Mouse (Mus musculus) lung, embryonic 16.5 days (tissue): ENCODE results near the gene Osbpl2. TPM values are rescaled to one million over a fixed set of nuclear protein-coding genes. Genes with fewer than 3 reads are reported as not detected.
"Not testable (repeated sequence)": the region's sequence is repeated elsewhere in the genome, so short reads cannot be mapped to it uniquely, and the experiment has no call there.

Experiments
- ATAC-seq: fragments of 200-750 bp; cut with Nextera tagmentation; 2 replicates; pipeline ENCODE4 v1.8.0; 2017; ENCODE audit warnings: low read depth, mild to moderate bottlenecking, moderate library complexity
- H3K27ac ChIP-seq: fragments of 300-500 bp; sonication (generic); 2 replicates; pipeline ENCODE4 v1.5.1; 2014; ENCODE audit warnings: mild to moderate bottlenecking, control low read depth, low read length
- H3K27me3 ChIP-seq: fragments of 300-500 bp; sonication (generic); 2 replicates; pipeline ENCODE4 v1.6.1; 2014; ENCODE audit warnings: low read depth, low read length, mixed read lengths; ENCODE audit not compliant: control insufficient read depth, insufficient read depth
- H3K36me3 ChIP-seq: fragments of 300-500 bp; sonication (generic); 2 replicates; pipeline ENCODE4 v1.6.1; 2014; ENCODE audit warnings: low read length; ENCODE audit not compliant: control insufficient read depth, insufficient read depth
- H3K4me1 ChIP-seq: fragments of 300-500 bp; sonication (generic); replicated peaks from 2 replicates; pipeline ENCODE4 v1.6.1; 2014; ENCODE audit warnings: low read length, mixed read lengths; ENCODE audit not compliant: control insufficient read depth, insufficient read depth
- H3K4me2 ChIP-seq: fragments of 300-500 bp; sonication (generic); 2 replicates; pipeline ENCODE4 v1.6.1; 2014; ENCODE audit warnings: low read depth, low read length, control low read depth
- H3K4me3 ChIP-seq: fragments of 300-500 bp; sonication (generic); 2 replicates; pipeline ENCODE4 v1.5.1; 2014; ENCODE audit warnings: mild to moderate bottlenecking, low read length, control low read depth
- H3K9ac ChIP-seq: fragments of 300-500 bp; sonication (generic); 2 replicates; pipeline ENCODE4 v1.6.1; 2014; ENCODE audit warnings: low read length, control low read depth
- H3K9me3 ChIP-seq: fragments of 300-500 bp; sonication (generic); 2 replicates; pipeline ENCODE4 v1.6.1; 2016; ENCODE audit warnings: low read length; ENCODE audit not compliant: control insufficient read depth
- WGBS: fragments of 180-500 bp; shearing (Covaris S2); extraction: QIAGEN DNeasy Blood & Tissue Kit; methylation state at CpG from one replicate; pipeline ENCODE4 v1.1.7; 2014; 5-methylcytosine and 5-hydroxymethylcytosine counted together
- polyA plus RNA-seq: library from polyadenylated mRNA; unstranded; fragments of >200 nt; fragmentation: Nextera tagmentation; extraction: Ambion mirVana; gene quantifications from 2 replicates; pipeline ENCODE4 v1.2.1, GENCODE M21; 2015

Gene Osbpl2
- polyA plus RNA-seq, 1 experiment from 2014 or later, result 29.9 TPM

DNA sequence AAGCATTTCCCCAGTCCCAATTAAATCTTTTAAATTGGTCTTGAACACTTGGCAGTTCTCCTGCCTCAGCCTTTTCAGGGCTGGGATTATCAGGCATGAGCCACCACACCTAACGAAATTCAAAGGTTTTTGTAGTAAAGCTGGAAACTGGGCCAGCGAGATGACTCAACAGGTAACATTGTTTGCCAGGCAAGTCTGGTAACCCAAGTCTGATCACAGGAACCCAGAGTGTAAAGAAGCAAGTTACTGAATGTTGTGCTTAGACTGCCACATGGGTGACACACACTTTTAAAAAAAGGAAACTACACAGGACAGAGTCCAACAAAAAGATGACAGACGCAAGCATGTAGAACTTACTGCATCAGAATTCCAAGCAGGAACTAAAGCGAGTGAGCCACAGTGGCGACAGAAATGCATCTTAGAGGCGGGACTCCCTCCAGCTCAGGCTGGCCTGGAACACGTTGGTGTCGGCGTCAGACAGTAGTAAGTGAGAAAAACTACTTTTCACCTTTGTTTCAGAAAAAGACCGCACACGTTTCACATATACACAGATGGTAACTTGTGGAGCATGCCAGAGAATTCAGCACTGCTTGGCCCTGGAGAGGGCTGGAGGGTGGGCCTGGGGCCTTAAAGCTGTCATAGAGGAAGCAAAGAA is 51.2 kb downstream of the Osbpl2 start:
- H3K4me2 ChIP-seq, result no peak overlapping the region; the same call in 1 of the 2 replicates

DNA sequence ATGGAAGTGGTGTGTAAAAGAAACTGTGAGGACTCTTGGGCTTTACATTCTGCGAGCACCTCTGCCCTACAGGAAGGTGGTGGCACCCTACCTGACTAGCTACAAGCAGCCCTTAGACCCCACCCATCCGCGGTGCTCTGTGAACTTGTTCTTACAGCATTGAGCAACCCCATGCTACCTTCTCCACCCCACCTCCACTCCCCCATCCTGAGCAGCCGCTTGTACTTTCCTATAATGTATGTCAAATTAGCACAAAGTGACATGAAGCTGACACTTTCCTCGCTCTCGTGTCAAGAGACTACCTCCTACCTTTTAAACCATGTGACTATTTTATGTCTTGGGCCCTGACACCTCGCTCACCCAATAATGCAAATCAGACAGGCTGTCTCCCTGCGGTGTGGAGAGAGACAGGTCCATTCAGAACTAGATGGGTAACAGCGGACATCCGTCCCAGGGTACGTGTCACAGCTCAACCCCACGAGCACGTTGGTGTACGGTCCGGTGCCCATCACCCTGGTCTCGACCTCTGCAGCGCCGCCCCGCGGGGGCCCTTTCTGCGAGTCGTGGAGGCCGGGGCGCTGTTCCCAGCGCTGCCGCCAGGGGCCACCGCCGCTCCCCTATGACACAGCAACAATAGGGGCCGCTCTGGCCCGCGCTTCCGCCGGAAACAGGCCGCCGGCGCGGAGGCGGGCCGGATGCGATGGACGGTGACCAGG is 51.9 kb downstream of the Osbpl2 start, which contains the start of gene Adrm1:
Gene Adrm1, plus strand, starts transcription at position 680 of the 716 bp plus-strand sequence.
- peaks cover 15% of the 10 kb centered on the region for H3K4me1 ChIP-seq
- 3% methylated on average over 41 of the region's 41 CpGs for WGBS
- H3K4me3 ChIP-seq, result peak within 1 kb of the TSS; percentile 94

More for the DNA sequence above, 51.2 kb downstream of the Osbpl2 start:
- Histone ChIP-seq H3K9me3 (no peaks in the 10 kb centered on the region), H3K4me1 (peaks cover 15% of the 10 kb centered on the region), H3K4me3 (no peak overlapping the region), H3K27ac (no peak overlapping the region), H3K27me3 (no peaks in the 10 kb centered on the region), H3K36me3 (peaks cover 8% of the 10 kb centered on the region), H3K9ac (peak overlapping the region; percentile 63)
- ATAC-seq, result no peak
- 82% methylated on average over 11 of the region's 11 CpGs for WGBS

GRCm38 (mm10) chr2:180171522-180172070 is 52.5 kb downstream of the Osbpl2 start:
- Histone ChIP-seq H3K36me3 (peaks cover 16% of the 10 kb centered on the region), H3K4me1 (peaks cover 15% of the 10 kb centered on the region), H3K27me3 (no peaks in the 10 kb centered on the region), H3K4me3 (peak overlapping the region; percentile 94), H3K9me3 (no peaks in the 10 kb centered on the region), H3K4me2 (peak overlapping the region; percentile 88), H3K9ac (peak overlapping the region; percentile 94), H3K27ac (peak overlapping the region; percentile 88)
- under 1% methylated on average over 42 of the region's 80 CpGs for WGBS
- peak; percentile 65 for ATAC-seq

More for the DNA sequence above, 51.9 kb downstream of the Osbpl2 start, which contains the start of gene Adrm1:
- peak within 1 kb of the TSS; percentile 88 for H3K4me2 ChIP-seq
- peak within 1 kb of the TSS; percentile 94 for H3K9ac ChIP-seq
- H3K36me3 ChIP-seq, result peaks cover 13% of the 10 kb centered on the region
- H3K27me3 ChIP-seq, result no peaks in the 10 kb centered on the region
- no peaks in the 10 kb centered on the region for H3K9me3 ChIP-seq
- peak; percentile 99 for ATAC-seq
- H3K27ac ChIP-seq, result peak within 1 kb of the TSS; percentile 88

DNA sequence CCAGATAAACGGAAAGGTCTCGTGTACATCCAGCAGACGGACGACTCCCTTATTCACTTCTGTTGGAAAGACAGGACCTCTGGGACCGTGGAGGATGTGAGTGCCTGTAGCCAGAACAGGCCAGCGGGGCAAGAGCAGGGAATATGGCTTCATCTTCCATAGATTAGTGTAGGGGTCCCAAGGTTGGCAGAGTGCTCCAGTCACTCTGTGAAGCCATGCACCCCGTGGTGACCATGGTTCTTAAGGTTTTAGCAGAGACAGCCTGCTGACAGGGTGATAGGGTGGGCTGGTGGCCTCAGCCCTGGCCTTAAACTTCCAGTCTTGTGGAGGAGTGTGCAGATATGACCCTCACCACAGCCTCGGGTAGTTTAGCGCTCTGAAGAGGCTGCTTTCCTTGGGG is 53.0 kb downstream of the Osbpl2 start:
- WGBS, result 3% methylated on average over 8 of the region's 9 CpGs
- ATAC-seq, result no peak
- peak overlapping the region; percentile 94 for H3K9ac ChIP-seq

DNA sequence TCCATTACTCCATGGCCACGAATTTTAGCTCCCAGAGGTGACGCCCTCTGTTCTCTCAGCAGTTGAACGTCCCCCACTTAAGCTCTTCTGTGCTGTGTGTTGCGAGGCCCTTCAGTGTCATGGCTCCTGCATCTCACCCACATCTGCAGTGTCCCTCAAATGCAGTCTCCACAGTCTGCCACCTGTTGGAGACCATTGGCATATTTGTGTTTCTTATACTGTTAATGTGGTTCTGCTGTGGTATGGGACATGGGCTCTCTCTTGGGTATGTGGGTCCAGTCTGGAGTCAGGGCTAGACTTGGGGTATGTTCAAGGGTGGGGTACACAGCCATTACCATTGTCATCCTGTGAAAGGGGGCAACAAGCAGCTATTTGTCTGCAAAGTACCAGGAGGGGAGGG is 54.1 kb downstream of the Osbpl2 start:
- H3K9ac ChIP-seq, result no peak overlapping the region
- H3K9me3 ChIP-seq, result no peaks in the 10 kb centered on the region
- ATAC-seq, result no peak
- peaks cover 31% of the 10 kb centered on the region for H3K36me3 ChIP-seq
- H3K27me3 ChIP-seq, result no peaks in the 10 kb centered on the region
- WGBS, result 65% methylated on average over 4 of the region's 4 CpGs
- peaks cover 15% of the 10 kb centered on the region for H3K4me1 ChIP-seq
- H3K4me2 ChIP-seq, result peak overlapping the region; percentile 88; the same call in 1 of the 2 replicates
- H3K27ac ChIP-seq, result no peak overlapping the region
- H3K4me3 ChIP-seq, result no peak overlapping the region

More for the DNA sequence above, 53.0 kb downstream of the Osbpl2 start:
- Histone ChIP-seq H3K4me3 (peak overlapping the region; percentile 94), H3K27ac (0 out of 2 replicates have a peak overlapping the region, but pooled peaks have one; percentile 88), H3K4me2 (peak overlapping the region; percentile 88), H3K4me1 (peaks cover 15% of the 10 kb centered on the region), H3K27me3 (no peaks in the 10 kb centered on the region), H3K36me3 (peaks cover 22% of the 10 kb centered on the region), H3K9me3 (no peaks in the 10 kb centered on the region)

DNA sequence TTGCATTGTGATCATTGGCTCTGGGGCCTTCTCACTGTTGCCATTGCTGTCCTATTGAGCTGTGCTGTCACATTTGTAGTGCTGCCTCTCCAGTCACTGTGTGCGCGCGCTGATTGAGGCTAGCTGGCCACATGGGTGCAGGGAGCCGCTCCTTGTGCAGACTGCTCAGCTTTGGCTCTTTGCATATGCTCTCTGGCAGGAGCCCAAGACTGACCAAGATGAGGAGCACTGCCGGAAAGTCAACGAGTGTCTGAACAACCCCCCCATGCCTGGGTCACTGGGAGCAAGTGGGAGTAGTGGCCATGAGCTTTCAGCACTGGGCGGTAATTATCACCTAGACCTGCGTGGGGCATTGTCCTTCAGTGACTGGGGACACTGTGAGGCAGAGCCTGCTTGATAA is 54.6 kb downstream of the Osbpl2 start:
- H3K4me1 ChIP-seq, result peaks cover 15% of the 10 kb centered on the region
- not testable (repeated sequence) for H3K4me2 ChIP-seq, H3K27me3 ChIP-seq, H3K9ac ChIP-seq, H3K4me3 ChIP-seq, H3K27ac ChIP-seq, H3K9me3 ChIP-seq, ATAC-seq
- peaks cover 32% of the 10 kb centered on the region for H3K36me3 ChIP-seq
- WGBS, result 70% methylated on average over 8 of the region's 8 CpGs

DNA sequence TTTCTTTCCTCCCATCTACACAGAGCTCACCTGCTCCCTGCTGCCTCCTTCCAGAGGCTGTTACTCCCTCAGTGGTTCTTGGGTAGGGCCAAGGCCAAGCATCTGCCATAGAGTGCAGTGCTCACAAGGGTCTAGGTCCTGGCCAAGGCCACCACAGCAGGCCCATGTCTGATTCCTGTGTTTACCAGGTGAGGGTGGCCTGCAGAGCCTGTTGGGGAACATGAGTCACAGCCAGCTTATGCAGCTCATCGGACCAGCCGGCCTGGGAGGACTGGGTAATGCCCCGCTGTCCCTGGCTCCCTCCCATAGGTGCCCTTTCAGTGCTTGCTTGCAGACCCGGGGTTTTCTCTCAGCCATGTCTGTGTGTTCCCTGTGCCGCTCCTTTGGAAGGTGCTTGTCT is 55.0 kb downstream of the Osbpl2 start:
- Histone ChIP-seq H3K9me3 (no peaks in the 10 kb centered on the region), H3K4me1 (peaks cover 15% of the 10 kb centered on the region), H3K9ac (no peak overlapping the region), H3K27ac (no peak overlapping the region), H3K27me3 (no peaks in the 10 kb centered on the region), H3K36me3 (peaks cover 33% of the 10 kb centered on the region), H3K4me3 (no peak overlapping the region), H3K4me2 (no peak overlapping the region)
- 83% methylated on average over 5 of the region's 5 CpGs for WGBS
- no peak for ATAC-seq

DNA sequence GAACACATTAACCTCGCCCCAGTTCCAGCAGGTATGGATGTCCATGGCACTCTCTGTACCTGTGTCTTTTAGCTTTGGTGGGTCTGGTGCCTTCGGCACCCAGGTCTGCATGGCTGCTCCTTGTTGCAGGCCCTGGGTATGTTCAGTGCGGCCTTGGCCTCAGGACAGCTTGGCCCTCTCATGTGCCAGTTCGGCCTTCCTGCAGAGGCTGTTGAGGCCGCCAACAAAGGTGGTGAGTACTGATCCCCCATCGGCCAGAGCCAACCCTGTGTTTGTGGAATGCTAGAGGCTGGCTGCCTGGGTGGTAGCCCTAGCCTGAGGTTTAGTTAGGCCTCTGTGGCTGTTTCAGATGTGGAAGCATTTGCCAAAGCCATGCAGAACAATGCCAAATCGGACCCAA is 56.6 kb downstream of the Osbpl2 start:
- no peak overlapping the region for H3K27ac ChIP-seq
- H3K9me3 ChIP-seq, result no peaks in the 10 kb centered on the region
- no peak for ATAC-seq
- H3K9ac ChIP-seq, result no peak overlapping the region
- H3K36me3 ChIP-seq, result peaks cover 47% of the 10 kb centered on the region
- 87% methylated on average over 7 of the region's 7 CpGs for WGBS
- H3K4me3 ChIP-seq, result no peak overlapping the region
- H3K4me2 ChIP-seq, result no peak overlapping the region
- H3K27me3 ChIP-seq, result no peaks in the 10 kb centered on the region
- peaks cover 15% of the 10 kb centered on the region for H3K4me1 ChIP-seq

GRCm38 (mm10) chr2:180181542-180181941 is 62.4 kb downstream of the Osbpl2 start:
- peaks cover 51% of the 10 kb centered on the region for H3K36me3 ChIP-seq
- no peak for ATAC-seq
- 74% methylated on average over 9 of the region's 9 CpGs for WGBS

More at GRCm38 (mm10) chr2:180181542-180181941, 62.4 kb downstream of the Osbpl2 start:
- Histone ChIP-seq H3K27me3 (no peaks in the 10 kb centered on the region), H3K4me1 (no peaks in the 10 kb centered on the region), H3K4me2 (no peak overlapping the region), H3K9me3 (no peaks in the 10 kb centered on the region), H3K9ac (no peak overlapping the region), H3K27ac (no peak overlapping the region), H3K4me3 (no peak overlapping the region)
